Mouse (Mus musculus) frontal cortex, postnatal 14 days (tissue): Measurements from ENCODE around the gene Rplp0.

Source experiments
- DNase-seq, 2 experiments: peaks; one replicate each; pipeline ENCODE4 v3.0.0; 2022; ENCODE audit warnings: low spot score in 2 of 2

Rplp0 gene

DNA sequence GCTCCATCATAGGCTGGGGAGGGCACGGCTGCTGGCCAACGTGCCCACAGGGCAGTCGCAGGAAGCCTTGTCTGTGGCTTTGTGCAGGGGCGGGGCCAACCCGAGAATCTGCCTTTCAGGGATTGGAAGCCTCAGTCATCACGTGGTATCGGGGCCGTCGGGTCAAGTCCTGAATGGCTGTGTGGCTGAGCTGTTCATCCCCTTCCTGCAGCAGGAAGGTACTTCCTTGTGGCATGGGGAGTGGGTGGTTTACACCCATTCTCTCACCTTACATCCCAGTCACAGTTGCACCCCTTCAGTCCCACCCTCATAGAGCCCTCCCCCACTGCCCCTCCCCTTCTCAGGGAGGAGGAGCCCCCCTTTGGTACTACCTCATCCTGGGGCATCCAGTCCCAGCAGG, 22.4 kb downstream of the Rplp0 start:
- DNase-seq = no peak

GRCm38 (mm10) chr5:115585616-115586015, 26.3 kb downstream of the Rplp0 start:
- no peak for DNase-seq

DNA sequence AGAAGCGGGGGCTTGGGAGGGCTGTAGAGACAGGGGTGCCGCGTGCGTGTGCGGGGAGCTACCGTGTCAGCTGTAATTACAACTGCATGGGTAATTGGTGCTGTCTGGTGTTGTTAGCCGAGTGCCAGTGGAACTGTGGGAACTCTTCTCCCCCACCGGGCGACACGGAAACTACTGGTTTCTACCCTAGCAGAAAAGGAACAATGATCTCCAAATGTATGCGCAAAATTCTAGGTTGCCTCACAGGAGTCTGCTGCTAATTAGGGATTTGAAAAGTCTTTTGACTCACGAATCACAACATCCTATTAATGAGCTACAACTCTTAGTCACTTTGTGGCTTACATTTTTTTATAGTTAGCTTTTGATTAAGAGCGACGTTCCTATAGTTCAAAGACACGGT, 26.9 kb downstream of the Rplp0 start:
- DNase-seq = no peak

DNA sequence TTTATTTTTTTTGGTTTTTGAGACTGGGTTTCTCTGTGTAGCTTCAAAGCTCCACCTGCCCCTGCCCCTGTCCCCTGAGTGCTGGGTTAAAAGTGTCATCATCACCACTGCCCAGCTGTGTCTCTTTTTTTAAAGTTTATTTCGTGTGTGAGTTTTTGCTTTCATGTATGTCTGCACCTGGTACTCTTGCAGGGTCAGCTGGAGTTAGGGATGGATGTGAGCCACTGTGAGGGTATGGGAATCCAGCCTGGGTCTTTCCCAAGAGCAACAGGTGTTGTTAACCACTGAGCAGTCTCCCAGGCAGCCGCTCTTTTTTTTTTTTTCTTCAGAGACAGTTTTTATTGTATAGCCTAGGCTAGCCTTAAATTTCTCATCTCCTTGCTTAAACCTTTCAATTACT, 27.5 kb downstream of the Rplp0 start:
- DNase-seq = no peak

GRCm38 (mm10) chr5:115591028-115591427, 31.8 kb downstream of the Rplp0 start:
- no peak for DNase-seq

DNA sequence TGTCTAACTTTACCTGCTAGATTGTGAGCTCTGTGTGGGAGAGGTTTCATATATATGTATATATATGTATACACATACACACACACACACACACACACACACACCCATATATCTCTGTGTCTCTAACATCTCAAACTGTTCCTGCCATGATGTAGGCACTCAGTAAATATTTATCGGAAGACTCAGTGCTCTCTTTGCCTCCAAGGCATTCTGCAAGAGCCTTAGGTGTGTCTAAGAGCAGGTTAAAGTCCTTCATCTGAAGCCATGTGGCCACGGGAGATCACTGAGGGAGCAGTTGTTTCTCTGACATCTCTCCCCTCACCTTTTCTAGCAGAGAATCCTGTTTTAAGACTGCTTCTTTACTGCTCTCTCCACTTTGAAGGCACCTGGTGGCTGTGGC, 32.2 kb downstream of the Rplp0 start:
- DNase-seq = no peak

DNA sequence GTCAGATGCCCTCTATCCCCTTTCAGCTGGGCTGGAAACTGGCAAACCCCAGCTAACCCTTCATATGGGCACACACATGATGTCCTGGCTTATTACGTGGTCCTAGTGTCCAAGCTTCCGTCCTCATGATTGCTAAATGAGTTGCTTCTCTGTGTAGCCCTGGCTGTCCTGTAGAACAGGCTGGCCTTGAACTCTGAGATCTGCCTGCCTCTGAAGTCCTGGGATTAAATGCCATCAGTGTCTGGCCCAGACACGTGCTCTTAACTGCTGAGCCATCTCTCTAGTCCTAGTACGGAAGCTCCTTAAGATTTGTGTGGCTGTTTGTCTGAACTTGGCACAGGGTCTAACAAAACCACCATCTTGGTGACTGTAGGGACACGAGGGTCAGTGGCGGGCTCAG, 44.3 kb downstream of the Rplp0 start:
- DNase-seq = no peak

DNA sequence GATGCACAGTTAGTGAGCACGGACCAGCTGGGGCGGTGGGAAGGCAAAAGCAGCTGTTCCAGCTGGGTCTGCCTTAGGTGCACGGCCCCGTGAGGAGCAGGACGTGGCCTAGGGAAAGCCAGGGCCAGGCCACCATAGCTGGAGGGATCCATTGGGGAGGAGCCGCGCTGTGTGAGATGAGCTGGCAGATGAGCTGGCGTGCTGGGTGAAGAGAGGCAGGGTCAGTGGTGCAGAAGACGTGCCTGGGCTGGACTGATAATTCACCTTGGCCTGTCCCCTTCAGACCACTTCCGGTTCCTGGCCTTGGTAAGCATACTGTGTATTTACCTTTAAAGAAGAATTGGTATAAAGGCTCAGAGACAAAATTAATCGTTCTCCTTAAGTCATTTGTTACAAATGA, 52.3 kb downstream of the Rplp0 start:
- DNase-seq = no peak
